Comparison of ENCODE assay signal across 8 mouse cellular contexts in the genomic region with DNA sequence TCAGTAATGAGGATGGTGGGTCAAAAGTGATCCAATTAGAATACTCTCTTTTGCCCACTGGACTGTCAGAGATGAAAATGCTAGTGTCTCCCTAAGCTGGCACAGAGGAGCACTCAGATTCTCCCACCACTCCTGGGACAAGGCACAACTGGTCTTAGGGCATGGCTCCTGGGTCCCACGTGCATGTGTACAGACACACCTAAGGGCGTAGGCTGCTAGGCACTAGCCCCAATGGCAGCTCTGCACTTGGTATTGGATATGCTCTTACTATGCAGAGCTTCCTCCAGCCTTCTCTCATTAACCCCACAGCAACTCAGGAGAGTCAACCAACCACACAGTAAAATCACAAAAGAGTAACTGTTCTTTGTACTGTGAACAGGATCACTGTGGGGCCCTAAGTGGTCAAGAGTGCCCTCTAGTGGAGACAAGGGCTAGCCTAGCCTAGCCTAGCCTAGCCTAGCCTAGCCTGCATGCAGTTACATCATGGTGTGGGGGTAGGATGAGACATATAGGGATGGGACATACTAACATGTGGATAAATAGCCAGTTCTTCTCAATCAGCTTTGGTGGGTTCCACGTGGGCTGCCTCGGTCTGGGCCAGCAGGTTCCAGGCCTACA. TPM values are rescaled to one million over a fixed set of nuclear protein-coding genes. Genes with fewer than 3 reads are reported as not detected.
A peak's percentile ranks its signal among the peaks of the same experiment; 100 is the strongest.
DNase-seq lines count a peak whose midpoint lies in the region; ATAC-seq and TF ChIP-seq lines count a peak whose summit lies in the region.

No protein-coding gene starts in this region.

- no peaks in the 10 kb centered on the region for H3K36me3 ChIP-seq in C2C12 (ENCODE audit: control insufficient read depth, insufficient read depth)
- no peaks in the 10 kb centered on the region for H3K36me3 ChIP-seq in hindbrain, embryonic 12.5 days

- H3K4me1 ChIP-seq in hindbrain, embryonic 12.5 days: no peaks in the 10 kb centered on the region

- no peak overlapping the region for H3K9ac ChIP-seq in hindbrain, embryonic 12.5 days

- no peak overlapping the region for H3K4me2 ChIP-seq in hindbrain, embryonic 12.5 days (replicated peaks)

- H3K4me3 ChIP-seq in C2C12 (ENCODE audit: insufficient read depth, poor library complexity, severe bottlenecking): no peak overlapping the region
- no peak overlapping the region for H3K4me3 ChIP-seq in hindbrain, embryonic 12.5 days

- H3ac ChIP-seq in C2C12 (ENCODE audit: control insufficient read depth, insufficient read length, low read depth): no peak overlapping the region

- no peaks in the 10 kb centered on the region for H3K27me3 ChIP-seq in C2C12 (ENCODE audit: control insufficient read depth, insufficient read depth, insufficient read length)
- H3K27me3 ChIP-seq in hindbrain, embryonic 12.5 days: no peaks in the 10 kb centered on the region

- no peak overlapping the region for H3K27ac ChIP-seq in hindbrain, embryonic 12.5 days

- H3K79me3 ChIP-seq in C2C12 (ENCODE audit: low read depth): peaks cover 10% of the 10 kb centered on the region

- H3K79me2 ChIP-seq in C2C12 (ENCODE audit: control insufficient read depth, insufficient read depth): peaks cover 68% of the 10 kb centered on the region

- DNase-seq in NIH3T3 (ENCODE audit: low read depth): peak; percentile 54
- peak; percentile 22 to 37 for DNase-seq in layer of hippocampus, postnatal 14 days (ENCODE audit: low spot score in 2 of 2)
- peak; percentile 82 for DNase-seq in lung, postnatal 36 days
- DNase-seq in spleen, postnatal 36 days (ENCODE audit: low spot score in 2 of 2): peak; percentile 18 to 43
- no peak for DNase-seq in gastrocnemius, adult 8-10 months (ENCODE audit: low spot score in 2 of 2)

- 79% methylated on average over 4 of the region's 4 CpGs for WGBS in hindbrain, embryonic 12.5 days

- no peaks in the 10 kb centered on the region for H3K9me3 ChIP-seq in hindbrain, embryonic 12.5 days (replicated peaks)

- TF ChIP-seq CTCF in C2C12 (IDR thresholded peaks at IDR 0.05; ENCODE audit: control insufficient read depth, insufficient read depth, insufficient read length): peak; percentile 56

- peak; percentile 77 for ATAC-seq in common myeloid progenitor, adult 5-6 weeks (replicated peaks; ENCODE audit: low read depth, poor library complexity, severe bottlenecking)
- peak; percentile 76 for ATAC-seq in hindbrain, embryonic 12.5 days (ENCODE audit: low FRiP score)

TF ChIP-seq in C2C12, 6 proteins besides CTCF, POLR2A, EP300 and RAD21:
- TF ChIP-seq MYOD1 (IDR thresholded peaks at IDR 0.05; ENCODE audit: control insufficient read depth, insufficient read length, low read depth): no peak
- no peak for TF ChIP-seq MAX (IDR thresholded peaks at IDR 0.05)
- TF ChIP-seq CEBPB (IDR thresholded peaks at IDR 0.05; ENCODE audit: low read depth): no peak
- TF ChIP-seq FOSL1 (IDR thresholded peaks at IDR 0.05; ENCODE audit: insufficient read depth, low read length, poor library complexity, severe bottlenecking): no peak
- TF ChIP-seq USF1 (IDR thresholded peaks at IDR 0.05; ENCODE audit: low read depth): no peak
- no peak for TF ChIP-seq MYOG (IDR thresholded peaks at IDR 0.05; ENCODE audit: control insufficient read depth, extremely low read depth, insufficient read length)

RNA-seq across cellular contexts. Expression of gene Mob2, which starts 23.2 kb away (rescaled TPM):
- polyA plus RNA-seq in C2C12 (2012; fragmentation: generic; extraction: Trizol): 27.5 TPM
- total RNA-seq in common myeloid progenitor, adult 5-6 weeks (2017): 41.2 and 45.7 TPM in 2 replicates
- polyA plus RNA-seq in hindbrain, embryonic 12.5 days (2016; fragmentation: Nextera tagmentation; extraction: Ambion mirVana): 48.0 and 48.8 TPM in 2 replicates
- 10 to 100 TPM; 23.6 to 27.1 TPM for total RNA-seq in layer of hippocampus, postnatal 14 days (2021)
- total RNA-seq in gastrocnemius, adult 8-10 months (2022): 10 to 100 TPM; 53.3 to 58.5 (median 55.9) TPM

RNA-seq across cellular contexts. Expression of gene Dusp8, which starts 58.0 kb away (rescaled TPM):
- 2.1 TPM for polyA plus RNA-seq in C2C12 (2012; fragmentation: generic; extraction: Trizol)
- under 0.01 TPM in 1 of 2 replicates, not detected in the other for total RNA-seq in common myeloid progenitor, adult 5-6 weeks (2017)
- 49.1 and 53.8 TPM in 2 replicates for polyA plus RNA-seq in hindbrain, embryonic 12.5 days (2016; fragmentation: Nextera tagmentation; extraction: Ambion mirVana)
- 100 to 1,000 TPM; 139 to 140 TPM for total RNA-seq in layer of hippocampus, postnatal 14 days (2021)
- total RNA-seq in gastrocnemius, adult 8-10 months (2022): 10 to 100 TPM; 20.5 to 33.4 (median 27.6) TPM

Comparison
In these comparisons a context has a peak if more than half of its experiments do, and no peak if none do; other contexts are left out.
1. DNase-seq: peak in NIH3T3 (single experiment), layer of hippocampus, postnatal 14 days (2 of 2), lung, postnatal 36 days (single experiment) and spleen, postnatal 36 days (2 of 2); none in gastrocnemius, adult 8-10 months (0 of 2).
2. RNA of gene Dusp8, which starts 58.0 kb away (total RNA-seq): 139 to 140 TPM in layer of hippocampus, postnatal 14 days and 20.5 to 33.4 TPM in gastrocnemius, adult 8-10 months; under 0.01 TPM in common myeloid progenitor, adult 5-6 weeks; every median in the first group is over 10 times any median in the second.